Mouse (Mus musculus): ENCODE results near the gene Vps13a. TPM values are rescaled to one million over a fixed set of nuclear protein-coding genes. Genes with fewer than 3 reads are reported as not detected.
A peak's percentile ranks its signal among the peaks of the same experiment; 100 is the strongest.

The Vps13a gene
- total and polyA plus RNA-seq, 3 experiments, result 21.5 to 335 (median 29.7) TPM

DNA sequence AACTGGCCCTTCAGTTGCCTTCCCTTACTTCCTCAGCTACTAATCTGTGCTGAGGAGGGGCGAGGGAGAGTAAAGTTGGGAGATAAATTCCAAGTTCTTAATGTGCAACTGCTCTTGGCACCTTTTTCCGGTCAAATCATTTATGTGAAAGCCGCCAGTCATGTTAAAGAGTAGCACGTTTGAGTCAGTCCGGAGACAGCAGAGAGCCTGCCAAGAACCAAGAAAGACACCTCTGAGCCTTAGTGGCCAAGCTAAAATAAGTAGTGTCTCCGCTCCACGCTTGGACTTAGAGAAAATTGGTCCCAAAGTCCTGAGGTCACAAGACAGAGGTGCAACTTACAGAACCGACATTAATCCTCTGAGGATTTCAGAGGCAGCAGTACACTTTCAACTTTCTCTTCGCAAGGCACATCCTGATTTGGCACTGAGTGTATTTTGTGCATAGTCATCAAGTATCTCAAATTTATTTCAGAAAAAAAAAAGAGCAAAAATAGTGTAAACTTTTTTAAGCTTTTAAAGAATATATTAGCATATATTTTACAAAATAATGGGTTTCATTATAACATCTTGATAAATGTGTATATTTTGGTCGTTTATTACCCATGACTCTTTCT lies 780 bp upstream of the Vps13a start:
- Histone ChIP-seq H3K4me3 (ENCODE audit: control insufficient read depth in 1 of 2, insufficient read depth in 1 of 2, low read depth in 2 of 2, low read length in 2 of 2) (peak overlapping the region; percentile 74 to 91), H3K4me1 (ENCODE audit: control insufficient read depth in 1 of 2, insufficient read depth in 2 of 2, low read length in 2 of 2) (peaks cover 4 to 12% of the 10 kb centered on the region in 2 experiments), H3K79me2 (ENCODE audit: control insufficient read depth, insufficient read depth, low read length, poor library complexity) (peaks cover 29% of the 10 kb centered on the region), H3K27ac (ENCODE audit: control insufficient read depth, low read depth, low read length) (peak overlapping the region; percentile 55), H3K9me3 (replicated peaks; ENCODE audit: insufficient read depth, low read length) (no peaks in the 10 kb centered on the region), H3K36me3 (ENCODE audit: control insufficient read depth in 1 of 2, insufficient read depth in 2 of 2, low read length in 2 of 2) (peaks cover 0 to 6% of the 10 kb centered on the region in 2 experiments; a peak in 2 of 4 replicates), H3K27me3 (ENCODE audit: control insufficient read depth in 1 of 2, insufficient read depth in 2 of 2, low read length in 2 of 2) (no peaks in the 10 kb centered on the region), H3K9ac (ENCODE audit: control insufficient read depth, low read depth, low read length, poor library complexity, severe bottlenecking) (peak overlapping the region; percentile 64)
- no peak for DNase-seq (ENCODE audit: low read depth, low spot score)
- peak; percentile 70; the same call in 1 of the 2 replicates for TF ChIP-seq MAFK (IDR thresholded peaks at IDR 0.05; ENCODE audit: borderline replicate concordance, low read depth, low read length)
- TF ChIP-seq SMC3 (IDR thresholded peaks at IDR 0.05; ENCODE audit: low read depth, low read length), result no peak
- no peak for TF ChIP-seq UBTF (IDR thresholded peaks at IDR 0.05; ENCODE audit: borderline replicate concordance, insufficient read depth, low read depth, low read length)
- TF ChIP-seq EP300 (IDR thresholded peaks at IDR 0.05; ENCODE audit: low read depth in 1 of 2, low read length in 2 of 2), result peak in 1 of 2 experiments; percentile 3; a peak in 1 of 4 replicates
- 0 out of 2 replicates have a peak, but pooled peaks have one; percentile 5 for TF ChIP-seq TBP (IDR thresholded peaks at IDR 0.05; ENCODE audit: low read depth, low read length)
- no peak for TF ChIP-seq NELFE (IDR thresholded peaks at IDR 0.05; ENCODE audit: low read depth, low read length)
- 0 out of 2 replicates have a peak, but pooled peaks have one; percentile 21 for TF ChIP-seq ZNF384 (IDR thresholded peaks at IDR 0.05; ENCODE audit: low read depth, low read length)
- TF ChIP-seq USF1 (IDR thresholded peaks at IDR 0.05; ENCODE audit: low read depth, low read length), result no peak
- TF ChIP-seq ZKSCAN1 (IDR thresholded peaks at IDR 0.05; ENCODE audit: low read depth, low read length), result no peak
- TF ChIP-seq POLR2A (IDR thresholded peaks at IDR 0.05; ENCODE audit: control insufficient read depth in 1 of 2, insufficient read depth in 1 of 2, low read depth in 1 of 2, low read length in 2 of 2, poor library complexity in 1 of 2), result 0 out of 4 replicates have a peak, but pooled peaks of 1 of the 2 experiments have one; percentile 5
- TF ChIP-seq CHD1 (IDR thresholded peaks at IDR 0.05; ENCODE audit: low read depth, low read length), result no peak
- TF ChIP-seq JUND (IDR thresholded peaks at IDR 0.05; ENCODE audit: low read depth, low read length), result no peak
- no peak for TF ChIP-seq NRF1 (IDR thresholded peaks at IDR 0.05; ENCODE audit: insufficient read depth, low read depth, low read length, poor library complexity, severe bottlenecking)
- no peak for TF ChIP-seq RAD21 (IDR thresholded peaks at IDR 0.05; ENCODE audit: low read depth, low read length)
- TF ChIP-seq ZC3H11A (IDR thresholded peaks at IDR 0.05; ENCODE audit: low read depth, low read length), result no peak
- TF ChIP-seq POLR2AphosphoS2 (IDR thresholded peaks at IDR 0.05; ENCODE audit: low read length), result no peak

DNA sequence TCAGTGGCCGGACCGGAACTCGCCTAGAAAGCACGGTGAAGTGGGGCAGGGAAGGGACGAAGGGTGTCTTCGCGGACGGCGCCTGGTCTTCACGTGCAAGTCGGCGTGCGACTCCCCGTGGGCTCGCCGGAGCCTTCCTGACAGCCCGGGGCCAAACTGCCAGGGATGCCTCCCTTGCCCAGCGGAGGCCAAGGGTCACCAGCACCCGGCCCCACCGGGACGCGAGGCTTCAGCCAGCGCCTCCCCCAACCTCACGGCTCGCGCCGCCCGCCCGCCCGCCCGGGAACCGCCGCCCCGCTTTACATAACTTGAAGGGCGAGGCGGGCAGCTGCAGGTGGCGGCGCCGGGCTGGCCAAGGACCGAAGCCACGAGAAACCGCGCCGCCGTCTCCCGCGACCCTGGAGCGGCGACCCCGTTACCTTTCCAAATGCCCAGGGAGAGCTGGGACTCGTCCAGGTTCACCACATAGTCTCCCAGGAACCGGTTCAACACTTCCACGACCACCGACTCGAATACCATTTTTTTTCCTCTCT lies 416 bp downstream of the Vps13a start:
- peak; percentile 55 for DNase-seq (ENCODE audit: low read depth, low spot score)
- H3K36me3 ChIP-seq (ENCODE audit: control insufficient read depth in 1 of 2, insufficient read depth in 2 of 2, low read length in 2 of 2), result peaks cover 0 to 13% of the 10 kb centered on the region in 2 experiments; a peak in 2 of 4 replicates

More for the DNA sequence above, 416 bp downstream of the Vps13a start:
- Histone ChIP-seq H3K27ac (ENCODE audit: control insufficient read depth, low read depth, low read length) (peak overlapping the region; percentile 38), H3K79me2 (ENCODE audit: control insufficient read depth, insufficient read depth, low read length, poor library complexity) (peaks cover 38% of the 10 kb centered on the region), H3K4me3 (ENCODE audit: control insufficient read depth in 1 of 2, insufficient read depth in 1 of 2, low read depth in 2 of 2, low read length in 2 of 2) (peak overlapping the region; percentile 78 to 94), H3K9me3 (replicated peaks; ENCODE audit: insufficient read depth, low read length) (no peaks in the 10 kb centered on the region), H3K27me3 (ENCODE audit: control insufficient read depth in 1 of 2, insufficient read depth in 2 of 2, low read length in 2 of 2) (no peaks in the 10 kb centered on the region), H3K9ac (ENCODE audit: control insufficient read depth, low read depth, low read length, poor library complexity, severe bottlenecking) (peak overlapping the region; percentile 97), H3K4me1 (ENCODE audit: control insufficient read depth in 1 of 2, insufficient read depth in 2 of 2, low read length in 2 of 2) (peaks cover 4 to 12% of the 10 kb centered on the region in 2 experiments)
- no peak for TF ChIP-seq E2F4 (IDR thresholded peaks at IDR 0.05; ENCODE audit: borderline replicate concordance, low read depth, low read length)
- TF ChIP-seq UBTF (IDR thresholded peaks at IDR 0.05; ENCODE audit: borderline replicate concordance, insufficient read depth, low read depth, low read length), result 0 out of 2 replicates have a peak, but pooled peaks have one; percentile 4
- TF ChIP-seq MXI1 (IDR thresholded peaks at IDR 0.05; ENCODE audit: low read depth, low read length), result peak; percentile 57; the same call in 1 of the 2 replicates
